Mouse (Mus musculus) midbrain, postnatal 0 days (tissue): ENCODE results near the gene Apba1. TPM values are rescaled to one million over a fixed set of nuclear protein-coding genes. Genes with fewer than 3 reads are reported as not detected.

Experiments
- ATAC-seq: fragments of 200-750 bp; cut with Nextera tagmentation; 2 replicates; pipeline ENCODE4 v1.8.0; 2017; ENCODE audit warnings: moderate number of reproducible peaks, mild to moderate bottlenecking, moderate TSS enrichment, moderate library complexity; ENCODE audit not compliant: low FRiP score
- DNase-seq: peaks from one replicate; pipeline ENCODE4 v3.0.0-alpha.2; 2015; ENCODE audit warnings: low spot score
- H3K27ac ChIP-seq: fragments of 300-500 bp; sonication (generic); 2 replicates; pipeline ENCODE4 v1.5.1; 2014; ENCODE audit warnings: low read depth, mild to moderate bottlenecking, low read length, mixed read lengths
- H3K27me3 ChIP-seq: fragments of 300-500 bp; sonication (generic); 2 replicates; pipeline ENCODE4 v1.6.1; 2014; ENCODE audit warnings: low read length, control low read depth, mixed read lengths; ENCODE audit not compliant: insufficient read depth
- H3K36me3 ChIP-seq: fragments of 300-500 bp; sonication (generic); 2 replicates; pipeline ENCODE4 v1.6.1; 2014; ENCODE audit warnings: low read length, control low read depth, mixed read lengths; ENCODE audit not compliant: insufficient read depth
- H3K4me1 ChIP-seq: fragments of 300-500 bp; sonication (generic); 2 replicates; pipeline ENCODE4 v1.6.1; 2014; ENCODE audit warnings: mild to moderate bottlenecking, control low read depth, antibody characterized with exemption, low read length, mixed read lengths; ENCODE audit not compliant: insufficient read depth
- H3K4me2 ChIP-seq: fragments of 300-500 bp; sonication (generic); 2 replicates; pipeline ENCODE4 v1.6.1; 2014; ENCODE audit warnings: low read depth, mild to moderate bottlenecking, low read length, mixed read lengths; ENCODE audit not compliant: poor library complexity, severe bottlenecking
- H3K4me3 ChIP-seq: fragments of 300-500 bp; sonication (generic); 2 replicates; pipeline ENCODE4 v1.5.1; 2014; ENCODE audit warnings: low read depth, mild to moderate bottlenecking, low read length, moderate library complexity
- H3K9ac ChIP-seq: fragments of 300-500 bp; sonication (generic); replicated peaks from 2 replicates; pipeline ENCODE4 v1.6.1; 2014; ENCODE audit warnings: mild to moderate bottlenecking, low read length, moderate library complexity, mixed read lengths; ENCODE audit not compliant: poor library complexity, severe bottlenecking
- H3K9me3 ChIP-seq: fragments of 300-500 bp; sonication (generic); 2 replicates; pipeline ENCODE4 v1.6.1; 2016; ENCODE audit warnings: low read length, control low read depth
- CTCF ChIP-seq: IDR thresholded peaks from 2 replicates; pipeline ENCODE4 v1.5.1; 2016; ENCODE audit warnings: antibody characterized with exemption, mild to moderate bottlenecking
- WGBS: fragments of 180-500 bp; shearing (Covaris S2); extraction: QIAGEN DNeasy Blood & Tissue Kit; methylation state at CpG from one replicate; pipeline ENCODE4 v1.1.7; 2014; 5-methylcytosine and 5-hydroxymethylcytosine counted together
- polyA plus RNA-seq: library from polyadenylated mRNA; unstranded; fragments of >200 nt; fragmentation: Nextera tagmentation; extraction: Ambion mirVana; gene quantifications from 2 replicates; pipeline ENCODE4 v1.2.1, GENCODE M21; 2015
- total RNA-seq: library from RNA; depleted of rRNA; stranded (reverse); fragments of >200 nt; gene quantifications from 2 replicates; pipeline ENCODE4 v1.2.3, GENCODE M21; 2014

Apba1 gene
- total and polyA plus RNA-seq, 2 experiments from 2014 or later: 15.4 to 193 TPM

DNA sequence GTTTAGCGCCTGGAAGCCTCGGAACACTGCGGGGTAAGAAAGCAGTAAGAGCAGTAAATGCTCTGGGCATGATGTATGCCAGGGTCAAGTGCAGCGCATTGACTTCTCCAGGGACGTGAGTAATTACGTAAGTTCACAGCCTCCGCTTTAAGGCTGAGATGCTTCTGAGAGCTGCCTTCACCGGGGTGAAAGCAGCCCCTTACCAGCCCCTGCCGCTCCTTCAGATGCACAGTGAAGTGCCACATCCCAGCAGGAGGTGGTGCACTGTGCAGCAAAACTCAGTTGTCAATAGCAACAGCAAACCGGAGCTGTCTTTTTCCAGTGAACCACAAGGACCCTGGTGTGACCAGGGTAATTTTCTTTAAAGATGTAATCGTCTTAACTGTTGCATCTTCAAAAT, 139.8 kb downstream of the Apba1 start:
- no peak overlapping the region for H3K4me2 ChIP-seq
- H3K27ac ChIP-seq: no peak overlapping the region
- no peak overlapping the region for H3K9ac ChIP-seq
- H3K36me3 ChIP-seq: peaks cover 5% of the 10 kb centered on the region
- no peak overlapping the region for H3K4me3 ChIP-seq
- 33% methylated on average over 11 of the region's 11 CpGs for WGBS
- peak; percentile 64 for TF ChIP-seq CTCF
- H3K9me3 ChIP-seq: no peaks in the 10 kb centered on the region
- 0 out of 2 replicates have a peak, but pooled peaks cover 4% of the 10 kb centered on the region for H3K4me1 ChIP-seq
- ATAC-seq: peak; percentile 57; the same call in 1 of the 2 replicates
- peak; percentile 71 for DNase-seq
- H3K27me3 ChIP-seq: 0 out of 2 replicates have a peak, but pooled peaks cover 4% of the 10 kb centered on the region

- no peak overlapping the region for H3K4me2 ChIP-seq
- H3K4me1 ChIP-seq: 0 out of 2 replicates have a peak, but pooled peaks cover 4% of the 10 kb centered on the region
- peak; percentile 60 for TF ChIP-seq CTCF
- DNase-seq (no peak), ATAC-seq (no peak)
- no peaks in the 10 kb centered on the region for H3K9me3 ChIP-seq
- 78% methylated on average over 3 of the region's 3 CpGs for WGBS
- H3K9ac ChIP-seq: no peak overlapping the region
- H3K27me3 ChIP-seq: no peaks in the 10 kb centered on the region
- H3K27ac ChIP-seq: no peak overlapping the region
- no peaks in the 10 kb centered on the region for H3K36me3 ChIP-seq
- no peak overlapping the region for H3K4me3 ChIP-seq
These were observed 142.5 kb downstream of the Apba1 start for GRCm38 (mm10) chr19:23901177-23901576.

GRCm38 (mm10) chr19:23901768-23902167, 143.1 kb downstream of the Apba1 start:
- DNase-seq (peak; percentile 62), ATAC-seq (no peak)
- Histone ChIP-seq H3K4me2 (no peak overlapping the region), H3K9me3 (no peaks in the 10 kb centered on the region), H3K27me3 (no peaks in the 10 kb centered on the region), H3K36me3 (no peaks in the 10 kb centered on the region), H3K27ac (no peak overlapping the region; the same call in 1 of the 2 replicates), H3K4me1 (0 out of 2 replicates have a peak, but pooled peaks cover 4% of the 10 kb centered on the region), H3K4me3 (no peak overlapping the region), H3K9ac (no peak overlapping the region)
- no peak for TF ChIP-seq CTCF
- 95% methylated on average over 4 of the region's 4 CpGs for WGBS

DNA sequence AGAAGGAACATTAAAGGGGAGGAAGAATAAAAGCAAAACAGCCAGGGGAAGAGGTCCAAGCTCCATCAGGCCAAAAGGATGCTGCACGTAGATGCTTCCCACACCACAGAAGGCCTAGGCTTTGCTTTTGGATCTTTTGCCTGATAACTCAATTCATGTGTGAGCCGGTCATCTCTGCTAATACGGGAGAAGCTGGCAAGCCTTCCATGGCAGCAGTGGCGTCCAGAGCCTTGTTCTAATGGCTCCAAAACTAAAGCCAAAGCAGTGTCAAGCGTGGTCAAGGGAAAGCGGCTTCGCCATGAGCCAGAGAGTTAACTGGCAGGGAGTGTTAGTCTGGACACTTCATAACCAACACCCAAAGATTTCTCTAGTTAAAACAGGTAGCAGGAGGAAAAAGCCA, 144.4 kb downstream of the Apba1 start:
- no peak overlapping the region; the same call in 1 of the 2 replicates for H3K27ac ChIP-seq
- no peak overlapping the region for H3K4me2 ChIP-seq
- no peaks in the 10 kb centered on the region for H3K27me3 ChIP-seq
- H3K9ac ChIP-seq: no peak overlapping the region
- 0 out of 2 replicates have a peak, but pooled peaks cover 4% of the 10 kb centered on the region for H3K4me1 ChIP-seq
- TF ChIP-seq CTCF: no peak
- WGBS: 79% methylated on average over 7 of the region's 7 CpGs
- no peak overlapping the region for H3K4me3 ChIP-seq
- ATAC-seq (no peak), DNase-seq (no peak)
- no peaks in the 10 kb centered on the region for H3K9me3 ChIP-seq
- H3K36me3 ChIP-seq: no peaks in the 10 kb centered on the region

GRCm38 (mm10) chr19:23904922-23905321, 146.2 kb downstream of the Apba1 start:
- no peak overlapping the region; the same call in 1 of the 2 replicates for H3K27ac ChIP-seq
- H3K36me3 ChIP-seq: no peaks in the 10 kb centered on the region
- DNase-seq: no peak
- no peak overlapping the region for H3K4me2 ChIP-seq
- no peak overlapping the region for H3K4me3 ChIP-seq
- no peaks in the 10 kb centered on the region for H3K27me3 ChIP-seq
- ATAC-seq: no peak
- H3K4me1 ChIP-seq: no peaks in the 10 kb centered on the region
- TF ChIP-seq CTCF: no peak
- no peak overlapping the region for H3K9ac ChIP-seq
- no peaks in the 10 kb centered on the region for H3K9me3 ChIP-seq
- WGBS: 71% methylated on average over 4 of the region's 4 CpGs

DNA sequence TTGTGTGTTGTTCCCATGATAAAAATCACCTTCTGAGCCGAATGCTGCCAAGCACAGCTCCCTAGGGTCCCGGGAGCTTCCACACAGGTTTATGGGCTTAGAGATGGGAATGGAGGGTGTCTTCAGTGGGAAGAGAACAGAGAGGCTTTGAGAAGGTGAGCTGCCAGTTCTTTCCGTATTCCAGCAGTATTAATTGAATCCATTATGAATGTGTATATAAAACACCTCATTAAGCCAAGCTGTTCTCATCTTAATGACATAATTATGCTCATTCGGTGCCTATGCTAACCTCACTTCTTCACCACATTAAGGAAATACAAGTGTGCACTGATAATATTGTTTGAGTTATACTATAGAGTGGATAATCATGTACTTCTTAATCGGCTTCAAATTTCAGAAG, 147.1 kb downstream of the Apba1 start:
- ATAC-seq: no peak
- H3K9ac ChIP-seq: no peak overlapping the region
- H3K27ac ChIP-seq: no peak overlapping the region
- DNase-seq: no peak
- 72% methylated on average over 5 of the region's 5 CpGs for WGBS
- no peaks in the 10 kb centered on the region for H3K9me3 ChIP-seq
- no peak overlapping the region for H3K4me3 ChIP-seq
- no peak overlapping the region for H3K4me2 ChIP-seq
- no peaks in the 10 kb centered on the region for H3K4me1 ChIP-seq
- no peaks in the 10 kb centered on the region for H3K36me3 ChIP-seq
- TF ChIP-seq CTCF: no peak
- no peaks in the 10 kb centered on the region for H3K27me3 ChIP-seq
